Mouse (Mus musculus): Measurements from ENCODE around the gene 1700122O11Rik. TPM values are rescaled to one million over a fixed set of nuclear protein-coding genes. Genes with fewer than 3 reads are reported as not detected.

The 1700122O11Rik gene
- total RNA-seq, 2 experiments from 2014 or later, result not detected

GRCm38 (mm10) chr17:48028250-48028649 lies 9.8 kb downstream of the 1700122O11Rik start:
- no peak for DNase-seq (ENCODE audit: low spot score in 2 of 2)

GRCm38 (mm10) chr17:48027677-48028076 lies 10.4 kb downstream of the 1700122O11Rik start:
- no peak for DNase-seq (ENCODE audit: low spot score in 2 of 2)

- DNase-seq (ENCODE audit: low spot score in 2 of 2), result no peak
These were observed 11.1 kb downstream of the 1700122O11Rik start for GRCm38 (mm10) chr17:48027019-48027418.

GRCm38 (mm10) chr17:48024045-48024444 lies 14.0 kb downstream of the 1700122O11Rik start:
- no peak for DNase-seq (ENCODE audit: low spot score in 2 of 2)

- DNase-seq (ENCODE audit: low spot score in 2 of 2), result no peak
These were observed 18.5 kb downstream of the 1700122O11Rik start for GRCm38 (mm10) chr17:48019585-48019984.

- no peak for DNase-seq (ENCODE audit: low spot score in 2 of 2)
These were observed 21.5 kb downstream of the 1700122O11Rik start for GRCm38 (mm10) chr17:48016566-48016965.

- DNase-seq (ENCODE audit: low spot score in 2 of 2), result no peak
These were observed 25.5 kb downstream of the 1700122O11Rik start for GRCm38 (mm10) chr17:48012561-48012960.

- DNase-seq (ENCODE audit: low spot score in 2 of 2), result no peak
These were observed 27.0 kb downstream of the 1700122O11Rik start for GRCm38 (mm10) chr17:48011105-48011504.

- DNase-seq (ENCODE audit: low spot score in 2 of 2), result no peak
These were observed 27.8 kb downstream of the 1700122O11Rik start for GRCm38 (mm10) chr17:48010283-48010682.

GRCm38 (mm10) chr17:48005816-48006215 lies 32.3 kb downstream of the 1700122O11Rik start:
- DNase-seq (ENCODE audit: low spot score in 2 of 2), result no peak

GRCm38 (mm10) chr17:48005091-48005490 lies 33.0 kb downstream of the 1700122O11Rik start:
- DNase-seq (ENCODE audit: low spot score in 2 of 2), result no peak

- DNase-seq (ENCODE audit: low spot score in 2 of 2), result no peak
These were observed 33.5 kb downstream of the 1700122O11Rik start for GRCm38 (mm10) chr17:48004619-48005018.

- no peak for DNase-seq (ENCODE audit: low spot score in 2 of 2)
These were observed 35.6 kb downstream of the 1700122O11Rik start for GRCm38 (mm10) chr17:48002486-48002885.

- DNase-seq (ENCODE audit: low spot score in 2 of 2), result peak in 1 of 2 experiments; percentile 30
These were observed 36.3 kb downstream of the 1700122O11Rik start for GRCm38 (mm10) chr17:48001586-48002361.

GRCm38 (mm10) chr17:48001157-48001556 lies 36.9 kb downstream of the 1700122O11Rik start:
- no peak for DNase-seq (ENCODE audit: low spot score in 2 of 2)

- DNase-seq (ENCODE audit: low spot score in 2 of 2), result no peak
These were observed 38.3 kb downstream of the 1700122O11Rik start for GRCm38 (mm10) chr17:47999812-48000211.

- no peak for DNase-seq (ENCODE audit: low spot score in 2 of 2)
These were observed 38.7 kb downstream of the 1700122O11Rik start for GRCm38 (mm10) chr17:47999403-47999802.

- no peak for DNase-seq (ENCODE audit: low spot score in 2 of 2)
These were observed 40.3 kb downstream of the 1700122O11Rik start for GRCm38 (mm10) chr17:47997806-47998205.

GRCm38 (mm10) chr17:47990392-47991123 lies 47.5 kb downstream of the 1700122O11Rik start:
- DNase-seq (ENCODE audit: low spot score in 2 of 2), result no peak

- DNase-seq (ENCODE audit: low spot score in 2 of 2), result no peak
These were observed 48.1 kb downstream of the 1700122O11Rik start for GRCm38 (mm10) chr17:47989951-47990378.

GRCm38 (mm10) chr17:47988811-47989210 lies 49.3 kb downstream of the 1700122O11Rik start:
- DNase-seq (ENCODE audit: low spot score in 2 of 2), result no peak

- DNase-seq (ENCODE audit: low spot score in 2 of 2), result no peak
These were observed 50.0 kb downstream of the 1700122O11Rik start for GRCm38 (mm10) chr17:47988074-47988473.

Data from layer of hippocampus, postnatal 14 days (tissue).